Comparison of ENCODE assay signal across 9 mouse cellular contexts in genomic region chr12:12938361-12938760, GRCm38 (mm10). TPM values are rescaled to one million over a fixed set of nuclear protein-coding genes. Genes with fewer than 3 reads are reported as not detected.
A peak's percentile ranks its signal among the peaks of the same experiment; 100 is the strongest.
DNase-seq lines count a peak whose midpoint lies in the region; ATAC-seq lines count a peak whose summit lies in the region.
"Had no signal": no experiment of that assay in that cellular context is flagged by ENCODE, and none has a peak within 500 bp of the region (broad histone marks: within the 10 kb centered on the region; RNA-seq: fewer than 3 reads in every experiment).

No protein-coding gene starts in this region.

- no peaks in the 10 kb centered on the region for H3K9me3 ChIP-seq in intestine, embryonic 16.5 days (ENCODE audit: control insufficient read depth, low read length)
- H3K9me3 ChIP-seq in midbrain, embryonic 12.5 days: no peaks in the 10 kb centered on the region

- H3K36me3 ChIP-seq in intestine, embryonic 16.5 days (ENCODE audit: control insufficient read depth, insufficient read depth, low read length): peaks cover 13% of the 10 kb centered on the region
- H3K36me3 ChIP-seq in midbrain, embryonic 12.5 days: peaks cover 25% of the 10 kb centered on the region
- H3K36me3 ChIP-seq: G1E had no signal

- DNase-seq in ovary, adult 18-20 months (ENCODE audit: low spot score): peak; percentile 56
- no peak for DNase-seq in ovary, postnatal 36 days (ENCODE audit: low spot score)
- DNase-seq in embryo, embryonic 10.5 days (ENCODE audit: low spot score): peak; percentile 71
- peak; percentile 58 for DNase-seq in gonadal fat pad, adult 2 months (ENCODE audit: low read depth)
- peak; percentile 38 to 52 for DNase-seq in left cerebral cortex, postnatal 36 days (ENCODE audit: low spot score in 2 of 2)
- peak; percentile 21 for DNase-seq in thymus, postnatal 25 days

- peak overlapping the region; percentile 89 for H3K27ac ChIP-seq in intestine, embryonic 16.5 days (ENCODE audit: low read length)
- H3K27ac ChIP-seq in midbrain, embryonic 12.5 days (replicated peaks): peak overlapping the region; percentile 96

- H3K9ac ChIP-seq in intestine, embryonic 16.5 days (ENCODE audit: low read depth, low read length): peak overlapping the region; percentile 91
- H3K9ac ChIP-seq in midbrain, embryonic 12.5 days (replicated peaks): peak overlapping the region; percentile 98

- ATAC-seq in intestine, embryonic 16.5 days: peak; percentile 28
- no peak for ATAC-seq in midbrain, embryonic 12.5 days (ENCODE audit: low FRiP score, low read depth)

- H3K4me2 ChIP-seq in intestine, embryonic 16.5 days (ENCODE audit: low read depth, low read length): peak overlapping the region; percentile 86
- H3K4me2 ChIP-seq in midbrain, embryonic 12.5 days (replicated peaks): peak overlapping the region; percentile 92

- under 1% methylated on average over 7 of the region's 7 CpGs for WGBS in intestine, embryonic 16.5 days
- 3% methylated on average over 7 of the region's 7 CpGs for WGBS in midbrain, embryonic 12.5 days

- peak overlapping the region; percentile 92 for H3K4me3 ChIP-seq in intestine, embryonic 16.5 days (ENCODE audit: low read length)
- H3K4me3 ChIP-seq in midbrain, embryonic 12.5 days: peak overlapping the region; percentile 83

- no peaks in the 10 kb centered on the region for H3K27me3 ChIP-seq in intestine, embryonic 16.5 days (replicated peaks; ENCODE audit: control insufficient read depth, insufficient read depth, low read length)
- H3K27me3 ChIP-seq in midbrain, embryonic 12.5 days: peaks cover 3% of the 10 kb centered on the region; the same call in 1 of the 2 replicates

- peaks cover 12% of the 10 kb centered on the region for H3K4me1 ChIP-seq in intestine, embryonic 16.5 days (ENCODE audit: control insufficient read depth, insufficient read depth, low read length)
- H3K4me1 ChIP-seq in midbrain, embryonic 12.5 days: peaks cover 26% of the 10 kb centered on the region

- intact Hi-C loops in left cerebral cortex, postnatal 36 days (cut with DNase I): loop anchor here (1.0 to 5.0 kb wide), 2 partner anchors 221 to 258 kb away; no protein-coding TSS in a partner anchor

RNA-seq across cellular contexts. Expression of gene Mycn, which starts 3.4 kb away (rescaled TPM):
- polyA plus RNA-seq in gonadal fat pad, adult 2 months (2012; rRNA removed): 4.8 and 5.2 TPM in 2 replicates
- 60.7 and 66.4 TPM in 2 replicates for polyA plus RNA-seq in intestine, embryonic 16.5 days (2015; fragmentation: Nextera tagmentation; extraction: Ambion mirVana)
- total RNA-seq in left cerebral cortex, postnatal 36 days (2021): 10 to 100 TPM in 1 of 2 experiments, 1 to 10 TPM in 1; 9.8 to 12.7 TPM
- 94.0 and 101 TPM in 2 replicates for polyA plus RNA-seq in midbrain, embryonic 12.5 days (2016; fragmentation: Nextera tagmentation; extraction: Ambion mirVana)
- polyA plus RNA-seq: G1E had no signal
